Mouse (Mus musculus): ENCODE measurements around the gene Negr1. TPM values are rescaled to one million over a fixed set of nuclear protein-coding genes. Genes with fewer than 3 reads are reported as not detected.

The Negr1 gene
- polyA plus RNA-seq, 1 experiment, result 94.2 TPM

DNA sequence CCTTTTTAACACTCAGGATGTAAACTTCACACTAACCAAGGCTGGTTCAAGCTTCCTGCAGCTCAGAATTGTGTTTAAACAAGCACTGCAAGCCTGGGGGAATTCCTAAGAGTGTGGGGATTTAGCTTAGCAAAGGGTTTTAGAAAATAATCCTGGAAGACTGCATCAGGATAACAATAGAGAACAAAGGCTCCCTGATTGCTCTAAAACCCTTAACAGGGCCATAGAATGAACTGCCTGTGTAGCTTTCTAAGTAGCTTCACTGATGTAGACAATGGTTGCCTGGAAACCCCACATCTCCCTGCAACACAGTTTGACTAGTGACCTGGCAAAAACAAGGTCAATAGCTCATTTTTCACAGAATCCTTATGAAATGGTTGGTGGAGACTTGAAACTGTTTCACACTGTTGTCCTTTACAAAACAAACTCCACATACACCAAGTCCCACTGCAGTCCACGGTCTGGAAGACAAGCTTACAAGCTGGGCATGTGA, 759.5 kb downstream of the Negr1 start:
- no peak for DNase-seq (ENCODE audit: extremely low spot score in 1 of 2, low spot score in 1 of 2)

DNA sequence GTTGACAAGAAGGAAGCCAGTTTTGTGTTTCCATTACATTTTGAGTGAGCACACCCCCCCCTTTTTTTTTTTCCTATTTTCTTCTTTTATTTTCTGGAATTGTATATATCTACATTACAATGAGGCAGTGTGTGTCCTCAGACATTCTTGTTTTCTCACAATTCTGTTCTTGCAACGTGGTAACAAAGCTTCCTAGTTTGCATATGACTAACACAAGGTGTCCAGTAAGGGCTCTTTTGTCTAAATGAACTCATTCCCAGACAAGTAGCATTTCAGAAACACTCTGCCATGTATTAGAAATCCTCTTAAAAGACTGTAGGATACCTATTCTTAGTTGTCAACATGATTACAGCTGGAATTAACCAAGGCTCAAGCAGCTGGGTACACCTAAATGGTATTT, 760.2 kb downstream of the Negr1 start:
- DNase-seq (ENCODE audit: extremely low spot score in 1 of 2, low spot score in 1 of 2), result no peak

DNA sequence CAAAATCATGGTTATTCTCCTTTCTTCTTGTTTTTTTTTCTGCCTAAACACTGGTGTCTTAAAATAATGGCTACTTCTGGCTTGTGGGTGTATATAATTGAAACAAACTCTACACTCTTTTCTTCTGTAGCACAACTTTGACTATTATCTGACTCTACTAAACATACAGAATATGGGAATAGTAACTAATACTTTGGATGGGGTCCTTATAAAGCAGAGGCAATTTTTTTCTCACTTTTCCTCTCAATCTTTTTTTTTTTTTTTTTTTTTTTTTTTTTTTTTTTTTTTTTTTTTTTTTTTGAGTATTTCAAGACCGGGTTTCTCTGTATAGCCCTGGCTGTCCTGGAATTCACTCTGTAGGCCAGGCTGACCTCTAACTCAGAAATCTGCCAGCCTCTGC, 772.6 kb downstream of the Negr1 start:
- no peak for DNase-seq (ENCODE audit: extremely low spot score in 1 of 2, low spot score in 1 of 2)

DNA sequence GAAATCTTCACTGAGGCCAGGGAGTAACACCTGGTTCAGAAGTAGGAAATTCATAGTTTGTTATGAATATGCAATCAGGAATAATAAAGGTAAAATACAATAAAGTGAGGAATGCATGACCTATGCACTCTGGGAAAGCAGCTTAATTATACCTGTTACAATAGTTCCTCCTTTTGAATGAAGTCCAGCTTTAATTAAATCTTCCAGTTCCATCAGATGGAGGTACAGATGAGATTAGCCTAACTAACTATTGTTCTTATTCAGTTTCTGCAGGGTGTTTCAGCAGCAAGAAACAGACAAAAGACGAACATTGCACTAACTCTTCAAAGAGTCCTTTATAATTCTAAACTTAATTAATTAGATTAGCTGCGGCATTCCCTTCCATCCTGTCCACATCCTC, 787.9 kb downstream of the Negr1 start:
- no peak for DNase-seq (ENCODE audit: extremely low spot score in 1 of 2, low spot score in 1 of 2)

DNA sequence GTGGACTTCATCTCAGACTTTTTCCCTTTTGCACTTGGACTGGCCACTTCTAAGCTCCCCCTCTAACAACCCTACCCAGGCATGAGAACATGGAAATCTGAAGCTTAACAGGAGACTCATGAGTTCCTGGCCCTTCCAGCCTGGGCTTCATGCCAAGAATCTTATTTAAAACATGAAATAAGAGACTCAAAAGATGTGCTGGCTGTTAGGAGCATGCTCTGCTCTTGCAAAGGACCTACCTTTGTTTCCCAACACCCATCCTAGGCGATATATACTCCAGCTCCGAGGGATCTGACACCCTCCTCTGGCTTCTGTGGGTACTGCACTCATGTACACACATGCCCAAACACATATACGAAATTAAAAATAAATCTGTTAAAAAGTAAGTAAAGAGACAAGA, 797.3 kb downstream of the Negr1 start:
- DNase-seq (ENCODE audit: extremely low spot score in 1 of 2, low spot score in 1 of 2), result no peak

DNA sequence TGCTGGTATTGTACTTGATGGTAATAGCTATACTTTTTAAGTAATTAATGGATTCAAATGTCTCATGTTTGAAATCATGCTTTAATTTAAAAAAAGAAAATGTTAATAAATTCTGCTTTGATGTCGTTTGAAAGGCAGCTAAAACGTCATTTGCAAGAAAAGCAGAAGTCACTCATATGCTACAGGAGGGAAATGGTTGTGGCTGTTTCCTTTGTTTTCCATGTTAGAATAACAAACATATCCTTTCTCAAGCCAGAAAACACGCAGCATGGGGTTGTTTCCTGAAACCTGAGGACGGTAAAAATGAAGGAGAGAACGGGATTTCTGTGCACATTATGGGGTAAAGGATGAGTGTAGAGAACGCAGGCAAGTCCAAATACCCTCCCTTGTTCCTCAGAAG, 798.2 kb downstream of the Negr1 start:
- no peak for DNase-seq (ENCODE audit: extremely low spot score in 1 of 2, low spot score in 1 of 2)
